Mouse (Mus musculus): ENCODE measurements around the gene Gm20388.

DNA sequence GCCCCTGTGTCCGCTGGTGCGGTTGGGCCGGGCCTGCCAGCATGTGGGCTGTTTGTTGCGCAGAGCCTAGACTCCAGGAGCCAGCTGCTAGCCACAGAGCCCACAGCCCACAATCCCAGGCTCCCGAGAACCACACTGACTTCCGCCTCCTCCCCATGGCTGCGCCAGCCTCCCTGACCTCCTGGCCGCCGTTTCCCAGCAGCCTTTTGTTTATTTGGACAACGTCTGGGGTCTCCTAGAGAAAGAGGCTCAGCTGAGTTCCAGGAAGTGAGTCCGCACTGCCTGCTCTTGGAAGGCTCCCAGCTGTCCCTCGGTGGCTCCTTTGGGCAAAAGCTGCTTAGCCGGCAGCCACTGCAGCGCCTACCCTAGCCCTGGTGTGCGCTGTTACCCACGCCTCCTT, 1754.7 kb downstream of the Gm20388 start:
- TF ChIP-seq POLR2A (IDR thresholded peaks at IDR 0.05; ENCODE audit: insufficient read depth, low read depth, low read length) = no peak
- TF ChIP-seq CTCF (IDR thresholded peaks at IDR 0.05; ENCODE audit: insufficient read depth, low read depth, low read length) = no peak

Measured in olfactory bulb, adult 2 months (tissue).